Mouse (Mus musculus): Measurements from ENCODE around the gene Pbx4. TPM values are rescaled to one million over a fixed set of nuclear protein-coding genes. Genes with fewer than 3 reads are reported as not detected.

Pbx4 gene
- total RNA-seq, 1 experiment, result 5.2 TPM

- no peak for DNase-seq (ENCODE audit: low read depth, low spot score)
- TF ChIP-seq ZC3H11A (IDR thresholded peaks at IDR 0.05; ENCODE audit: borderline replicate concordance, low read depth, low read length) (no peak), ZNF384 (IDR thresholded peaks at IDR 0.05; ENCODE audit: low read depth, low read length) (no peak), MAFK (IDR thresholded peaks at IDR 0.05; ENCODE audit: insufficient read depth, low read depth, low read length) (no peak), CHD2 (IDR thresholded peaks at IDR 0.05; ENCODE audit: low read depth, low read length) (no peak), HCFC1 (IDR thresholded peaks at IDR 0.05; ENCODE audit: borderline replicate concordance, insufficient read depth, low read length) (no peak)
- H3K9ac ChIP-seq (ENCODE audit: insufficient read depth, low read depth, low read length, poor library complexity, severe bottlenecking), result no peak overlapping the region
- no peak overlapping the region for H3K27ac ChIP-seq (ENCODE audit: insufficient read depth, low read depth, low read length, poor library complexity, severe bottlenecking)
- H3K9me3 ChIP-seq (ENCODE audit: control insufficient read depth, insufficient read depth, low read depth, low read length), result no peaks in the 10 kb centered on the region
- H3K4me1 ChIP-seq (ENCODE audit: control insufficient read depth in 2 of 2, insufficient read depth in 2 of 2, low read length in 2 of 2, poor library complexity in 1 of 2), result no peaks in the 10 kb centered on the region
- H3K4me3 ChIP-seq (ENCODE audit: insufficient read depth in 1 of 2, low read depth in 1 of 2, low read length in 2 of 2, poor library complexity in 1 of 2, severe bottlenecking in 1 of 2), result no peak overlapping the region
- H3K36me3 ChIP-seq (ENCODE audit: control insufficient read depth, insufficient read depth, low read length, poor library complexity, severe bottlenecking), result peaks cover 87% of the 10 kb centered on the region
- in situ Hi-C loops (cut with MboI; ENCODE audit: low sequenced_read_pairs in 2 of 2, unreplicated experiment in 2 of 2), result no loop called here
These were observed 32.3 kb upstream of the Pbx4 start for GRCm38 (mm10) chr8:69799946-69800345.

GRCm38 (mm10) chr8:69801796-69802195 is 30.5 kb upstream of the Pbx4 start:
- Histone ChIP-seq H3K9ac (ENCODE audit: insufficient read depth, low read depth, low read length, poor library complexity, severe bottlenecking) (no peak overlapping the region), H3K4me3 (ENCODE audit: insufficient read depth in 1 of 2, low read depth in 1 of 2, low read length in 2 of 2, poor library complexity in 1 of 2, severe bottlenecking in 1 of 2) (no peak overlapping the region), H3K36me3 (ENCODE audit: control insufficient read depth, insufficient read depth, low read length, poor library complexity, severe bottlenecking) (peaks cover 89% of the 10 kb centered on the region), H3K4me1 (ENCODE audit: control insufficient read depth in 2 of 2, insufficient read depth in 2 of 2, low read length in 2 of 2, poor library complexity in 1 of 2) (no peaks in the 10 kb centered on the region; a peak in 1 of 4 replicates), H3K27ac (ENCODE audit: insufficient read depth, low read depth, low read length, poor library complexity, severe bottlenecking) (no peak overlapping the region), H3K9me3 (ENCODE audit: control insufficient read depth, insufficient read depth, low read depth, low read length) (no peaks in the 10 kb centered on the region)
- TF ChIP-seq ZNF384 (IDR thresholded peaks at IDR 0.05; ENCODE audit: low read depth, low read length) (no peak), CHD2 (IDR thresholded peaks at IDR 0.05; ENCODE audit: low read depth, low read length) (no peak), ZC3H11A (IDR thresholded peaks at IDR 0.05; ENCODE audit: borderline replicate concordance, low read depth, low read length) (no peak)
- in situ Hi-C loops (cut with MboI; ENCODE audit: low sequenced_read_pairs in 2 of 2, unreplicated experiment in 2 of 2), result no loop called here
- DNase-seq (ENCODE audit: low read depth, low spot score), result no peak

- Histone ChIP-seq H3K4me3 (ENCODE audit: insufficient read depth in 1 of 2, low read depth in 1 of 2, low read length in 2 of 2, poor library complexity in 1 of 2, severe bottlenecking in 1 of 2) (no peak overlapping the region), H3K4me1 (ENCODE audit: control insufficient read depth in 2 of 2, insufficient read depth in 2 of 2, low read length in 2 of 2, poor library complexity in 1 of 2) (no peaks in the 10 kb centered on the region; a peak in 1 of 4 replicates), H3K27ac (ENCODE audit: insufficient read depth, low read depth, low read length, poor library complexity, severe bottlenecking) (no peak overlapping the region), H3K9me3 (ENCODE audit: control insufficient read depth, insufficient read depth, low read depth, low read length) (no peaks in the 10 kb centered on the region), H3K36me3 (ENCODE audit: control insufficient read depth, insufficient read depth, low read length, poor library complexity, severe bottlenecking) (peaks cover 89% of the 10 kb centered on the region), H3K9ac (ENCODE audit: insufficient read depth, low read depth, low read length, poor library complexity, severe bottlenecking) (no peak overlapping the region)
- in situ Hi-C loops (cut with MboI; ENCODE audit: low sequenced_read_pairs in 2 of 2, unreplicated experiment in 2 of 2), result no loop called here
- TF ChIP-seq ZNF384 (IDR thresholded peaks at IDR 0.05; ENCODE audit: low read depth, low read length) (no peak), HCFC1 (IDR thresholded peaks at IDR 0.05; ENCODE audit: borderline replicate concordance, insufficient read depth, low read length) (no peak), ZC3H11A (IDR thresholded peaks at IDR 0.05; ENCODE audit: borderline replicate concordance, low read depth, low read length) (no peak), MAFK (IDR thresholded peaks at IDR 0.05; ENCODE audit: insufficient read depth, low read depth, low read length) (no peak), CHD2 (IDR thresholded peaks at IDR 0.05; ENCODE audit: low read depth, low read length) (no peak)
- no peak for DNase-seq (ENCODE audit: low read depth, low spot score)
These were observed 30.1 kb upstream of the Pbx4 start for GRCm38 (mm10) chr8:69802216-69802615.

GRCm38 (mm10) chr8:69803366-69803765 is 28.9 kb upstream of the Pbx4 start:
- H3K4me1 ChIP-seq (ENCODE audit: control insufficient read depth in 2 of 2, insufficient read depth in 2 of 2, low read length in 2 of 2, poor library complexity in 1 of 2), result no peaks in the 10 kb centered on the region; a peak in 1 of 4 replicates
- no peak overlapping the region; the same call in 1 of the 2 replicates for H3K27ac ChIP-seq (ENCODE audit: insufficient read depth, low read depth, low read length, poor library complexity, severe bottlenecking)
- TF ChIP-seq CHD2 (IDR thresholded peaks at IDR 0.05; ENCODE audit: low read depth, low read length), result no peak
- TF ChIP-seq ZC3H11A (IDR thresholded peaks at IDR 0.05; ENCODE audit: borderline replicate concordance, low read depth, low read length), result no peak
- TF ChIP-seq ZNF384 (IDR thresholded peaks at IDR 0.05; ENCODE audit: low read depth, low read length), result no peak
- TF ChIP-seq HCFC1 (IDR thresholded peaks at IDR 0.05; ENCODE audit: borderline replicate concordance, insufficient read depth, low read length), result no peak
- TF ChIP-seq MAFK (IDR thresholded peaks at IDR 0.05; ENCODE audit: insufficient read depth, low read depth, low read length), result no peak
- H3K9me3 ChIP-seq (ENCODE audit: control insufficient read depth, insufficient read depth, low read depth, low read length), result no peaks in the 10 kb centered on the region
- DNase-seq (ENCODE audit: low read depth, low spot score), result no peak
- in situ Hi-C loops (cut with MboI; ENCODE audit: low sequenced_read_pairs in 2 of 2, unreplicated experiment in 2 of 2), result no loop called here
- H3K4me3 ChIP-seq (ENCODE audit: insufficient read depth in 1 of 2, low read depth in 1 of 2, low read length in 2 of 2, poor library complexity in 1 of 2, severe bottlenecking in 1 of 2), result no peak overlapping the region
- H3K36me3 ChIP-seq (ENCODE audit: control insufficient read depth, insufficient read depth, low read length, poor library complexity, severe bottlenecking), result peaks cover 85% of the 10 kb centered on the region
- H3K9ac ChIP-seq (ENCODE audit: insufficient read depth, low read depth, low read length, poor library complexity, severe bottlenecking), result no peak overlapping the region

GRCm38 (mm10) chr8:69804537-69804936 is 27.8 kb upstream of the Pbx4 start:
- H3K4me3 ChIP-seq (ENCODE audit: insufficient read depth in 1 of 2, low read depth in 1 of 2, low read length in 2 of 2, poor library complexity in 1 of 2, severe bottlenecking in 1 of 2), result no peak overlapping the region
- no peak for DNase-seq (ENCODE audit: low read depth, low spot score)
- H3K27ac ChIP-seq (ENCODE audit: insufficient read depth, low read depth, low read length, poor library complexity, severe bottlenecking), result no peak overlapping the region
- in situ Hi-C loops (cut with MboI; ENCODE audit: low sequenced_read_pairs in 2 of 2, unreplicated experiment in 2 of 2), result no loop called here
- H3K9ac ChIP-seq (ENCODE audit: insufficient read depth, low read depth, low read length, poor library complexity, severe bottlenecking), result no peak overlapping the region
- peaks cover 73% of the 10 kb centered on the region for H3K36me3 ChIP-seq (ENCODE audit: control insufficient read depth, insufficient read depth, low read length, poor library complexity, severe bottlenecking)
- no peaks in the 10 kb centered on the region for H3K9me3 ChIP-seq (ENCODE audit: control insufficient read depth, insufficient read depth, low read depth, low read length)
- TF ChIP-seq CHD2 (IDR thresholded peaks at IDR 0.05; ENCODE audit: low read depth, low read length) (no peak), MAFK (IDR thresholded peaks at IDR 0.05; ENCODE audit: insufficient read depth, low read depth, low read length) (no peak)
- peaks cover 0 to 3% of the 10 kb centered on the region in 2 experiments; a peak in 2 of 4 replicates for H3K4me1 ChIP-seq (ENCODE audit: control insufficient read depth in 2 of 2, insufficient read depth in 2 of 2, low read length in 2 of 2, poor library complexity in 1 of 2)
